Comparison of ENCODE assay signal across 8 mouse cellular contexts in the genomic region with DNA sequence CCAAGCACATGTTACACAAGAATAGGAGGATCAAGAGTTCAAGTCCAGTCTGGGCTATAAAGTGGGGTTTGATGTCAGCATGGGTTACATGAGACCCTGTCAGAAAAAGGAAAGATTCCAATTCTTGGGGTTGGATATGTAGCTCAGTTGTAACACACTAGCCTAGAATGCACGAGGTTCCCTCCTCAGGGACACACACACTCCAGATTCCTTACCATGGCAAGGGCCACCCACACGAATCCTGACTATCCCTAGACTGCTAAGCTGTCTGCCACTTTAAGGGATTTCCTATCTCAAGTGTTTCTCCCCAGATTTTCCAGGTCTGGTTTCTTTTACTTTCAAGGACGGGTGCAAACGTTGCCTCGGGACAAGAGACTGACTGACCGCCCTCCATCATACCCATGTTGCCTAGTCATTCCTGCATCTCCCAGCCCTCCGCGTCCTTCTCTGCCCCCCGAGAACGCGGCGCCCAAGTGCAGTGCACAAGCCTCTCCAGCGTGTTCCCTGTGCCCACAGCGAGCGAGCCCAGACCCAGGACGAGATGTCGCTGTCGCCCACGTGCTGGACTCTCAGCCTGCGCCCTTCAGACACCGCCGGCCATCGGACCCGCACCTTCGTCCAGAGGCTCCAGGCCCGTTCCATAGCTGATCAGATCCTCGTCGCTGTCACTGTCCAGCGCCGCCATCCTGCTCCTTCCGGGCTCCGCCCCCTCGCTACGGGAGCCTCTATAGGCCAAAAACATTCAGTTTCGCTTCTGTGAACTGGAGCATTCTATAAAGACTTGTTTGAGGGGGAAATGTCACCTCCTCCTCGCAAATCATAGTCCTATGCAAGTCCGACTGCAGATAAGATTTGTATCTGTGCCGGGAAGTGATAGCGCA. TPM values are rescaled to one million over a fixed set of nuclear protein-coding genes. Genes with fewer than 3 reads are reported as not detected.
DNase-seq lines count a peak whose midpoint lies in the region; ATAC-seq and TF ChIP-seq lines count a peak whose summit lies in the region.

Gene Gpatch1, minus strand, starts transcription at position 712 of the 881 bp plus-strand sequence.

- no peaks in the 10 kb centered on the region for H3K27me3 ChIP-seq in embryonic facial prominence, embryonic 13.5 days
- no peaks in the 10 kb centered on the region for H3K27me3 ChIP-seq in heart, adult 2 months (ENCODE audit: control insufficient read depth, insufficient read depth, low read length)
- no peaks in the 10 kb centered on the region for H3K27me3 ChIP-seq in kidney, adult 2 months (replicated peaks; ENCODE audit: control insufficient read depth, insufficient read depth, low read length)
- no peaks in the 10 kb centered on the region for H3K27me3 ChIP-seq in limb, embryonic 12.5 days
- no peaks in the 10 kb centered on the region for H3K27me3 ChIP-seq in midbrain, embryonic 14.5 days (ENCODE audit: control insufficient read depth, insufficient read depth, low read length)

- peak within 1 kb of the TSS; percentile 86 for H3K9ac ChIP-seq in embryonic facial prominence, embryonic 13.5 days
- H3K9ac ChIP-seq in heart, adult 2 months (ENCODE audit: low read depth, low read length) = peak within 1 kb of the TSS; percentile 83
- peak within 1 kb of the TSS; percentile 79 for H3K9ac ChIP-seq in limb, embryonic 12.5 days (replicated peaks)
- H3K9ac ChIP-seq in midbrain, embryonic 14.5 days (replicated peaks; ENCODE audit: low read length) = peak within 1 kb of the TSS; percentile 83

- peak within 1 kb of the TSS; percentile 48; the same call in 1 of the 2 replicates for H3K27ac ChIP-seq in embryonic facial prominence, embryonic 13.5 days
- H3K27ac ChIP-seq in heart, adult 2 months = peak within 1 kb of the TSS; percentile 73
- peak within 1 kb of the TSS; percentile 55 for H3K27ac ChIP-seq in kidney, adult 2 months (ENCODE audit: insufficient read depth, low read depth, low read length)
- H3K27ac ChIP-seq in limb, embryonic 12.5 days = no peak within 1 kb of the TSS
- H3K27ac ChIP-seq in midbrain, embryonic 14.5 days (replicated peaks; ENCODE audit: low read depth, low read length) = peak within 1 kb of the TSS; percentile 77

- 2% methylated on average over 39 of the region's 39 CpGs for WGBS in embryonic facial prominence, embryonic 13.5 days
- WGBS in heart, adult 2 months = under 1% methylated on average over 39 of the region's 39 CpGs
- 1% methylated on average over 39 of the region's 39 CpGs for WGBS in kidney, adult 2 months
- 1% methylated on average over 39 of the region's 39 CpGs for WGBS in limb, embryonic 12.5 days
- 2% methylated on average over 39 of the region's 39 CpGs for WGBS in midbrain, embryonic 14.5 days

- peak within 1 kb of the TSS; percentile 82 for H3K4me2 ChIP-seq in embryonic facial prominence, embryonic 13.5 days
- peak within 1 kb of the TSS; percentile 75 for H3K4me2 ChIP-seq in limb, embryonic 12.5 days
- H3K4me2 ChIP-seq in midbrain, embryonic 14.5 days (ENCODE audit: low read length) = peak within 1 kb of the TSS; percentile 74

- no peaks in the 10 kb centered on the region for H3K36me3 ChIP-seq in embryonic facial prominence, embryonic 13.5 days
- H3K36me3 ChIP-seq in heart, adult 2 months (ENCODE audit: control insufficient read depth, insufficient read depth, low read length) = no peaks in the 10 kb centered on the region
- H3K36me3 ChIP-seq in kidney, adult 2 months (ENCODE audit: control insufficient read depth, insufficient read depth, low read length) = no peaks in the 10 kb centered on the region
- H3K36me3 ChIP-seq in limb, embryonic 12.5 days = no peaks in the 10 kb centered on the region
- no peaks in the 10 kb centered on the region for H3K36me3 ChIP-seq in midbrain, embryonic 14.5 days (ENCODE audit: control insufficient read depth, insufficient read depth, low read length)

- TF ChIP-seq EP300 in heart, adult 2 months (IDR thresholded peaks at IDR 0.05; ENCODE audit: insufficient read depth, low read depth, low read length) = peak; percentile 58; the same call in 1 of the 2 replicates

- peak; percentile 64; the same call in 1 of the 2 replicates for TF ChIP-seq POLR2A in heart, adult 2 months (IDR thresholded peaks at IDR 0.05; ENCODE audit: insufficient read depth, low read depth, low read length)
- peak; percentile 68 for TF ChIP-seq POLR2A in kidney, adult 2 months (IDR thresholded peaks at IDR 0.05; ENCODE audit: low read depth, low read length)

- peak within 1 kb of the TSS; percentile 93 for H3K4me3 ChIP-seq in embryonic facial prominence, embryonic 13.5 days
- H3K4me3 ChIP-seq in heart, adult 2 months = peak within 1 kb of the TSS; percentile 84
- peak within 1 kb of the TSS; percentile 96 for H3K4me3 ChIP-seq in kidney, adult 2 months (ENCODE audit: insufficient read depth, low read depth, low read length)
- H3K4me3 ChIP-seq in limb, embryonic 12.5 days (replicated peaks) = peak within 1 kb of the TSS; percentile 91
- peak within 1 kb of the TSS; percentile 89 for H3K4me3 ChIP-seq in midbrain, embryonic 14.5 days (replicated peaks; ENCODE audit: low read depth, low read length)

- intact Hi-C loops in heart, adult 2 months (cut with DNase I) = loop anchor here (2.0 to 5.0 kb wide), 3 partner anchors 15 to 86 kb away; partner anchors contain the start of genes Cep89 and Faap24

- H3K9me3 ChIP-seq in embryonic facial prominence, embryonic 13.5 days = no peaks in the 10 kb centered on the region
- no peaks in the 10 kb centered on the region for H3K9me3 ChIP-seq in limb, embryonic 12.5 days
- H3K9me3 ChIP-seq in midbrain, embryonic 14.5 days (ENCODE audit: control insufficient read depth, low read length) = no peaks in the 10 kb centered on the region

- ATAC-seq in embryonic facial prominence, embryonic 13.5 days (ENCODE audit: insufficient number of reproducible peaks, insufficient read depth, low FRiP score, low TSS enrichment, low read depth) = no peak
- peak; percentile 56; the same call in 1 of the 2 replicates for ATAC-seq in limb, embryonic 12.5 days (ENCODE audit: insufficient number of reproducible peaks, insufficient read depth, low FRiP score, low TSS enrichment, low read depth)
- ATAC-seq in midbrain, embryonic 14.5 days (ENCODE audit: low FRiP score, low TSS enrichment) = peak; percentile 88

- no peaks in the 10 kb centered on the region; the same call in 1 of the 2 replicates for H3K79me2 ChIP-seq in heart, adult 2 months (replicated peaks; ENCODE audit: control insufficient read depth, insufficient read depth, low read length)

- TF ChIP-seq CTCF in heart, adult 2 months (IDR thresholded peaks at IDR 0.05) = no peak
- no peak for TF ChIP-seq CTCF in kidney, adult 2 months (conservative IDR thresholded peaks at IDR 0.05; ENCODE audit: insufficient read depth, insufficient read length, low read depth, low read length)

- H3K4me1 ChIP-seq in embryonic facial prominence, embryonic 13.5 days = peaks cover 11% of the 10 kb centered on the region
- H3K4me1 ChIP-seq in heart, adult 2 months (ENCODE audit: control insufficient read depth, insufficient read depth, low read length) = peaks cover 6% of the 10 kb centered on the region
- H3K4me1 ChIP-seq in kidney, adult 2 months (ENCODE audit: control insufficient read depth, insufficient read depth, low read length) = peaks cover 6% of the 10 kb centered on the region
- peaks cover 18% of the 10 kb centered on the region for H3K4me1 ChIP-seq in limb, embryonic 12.5 days (replicated peaks)
- peaks cover 8% of the 10 kb centered on the region for H3K4me1 ChIP-seq in midbrain, embryonic 14.5 days (ENCODE audit: control insufficient read depth, insufficient read depth, low read length)

- DNase-seq in 3T3-L1 (ENCODE audit: low read depth, low spot score) = peak; percentile 84
- DNase-seq in adrenal gland, postnatal 4 days (ENCODE audit: low spot score in 2 of 2) = peak; percentile 92 to 93
- peak; percentile 92 to 98 for DNase-seq in heart, adult 2 months
- DNase-seq in kidney, adult 2 months = peak; percentile 97
- peak; percentile 97 for DNase-seq in midbrain, embryonic 14.5 days
- DNase-seq in spleen, adult 12 weeks (ENCODE audit: low spot score) = peak; percentile 82

RNA-seq across cellular contexts. Expression of gene Gpatch1, which starts in this region (rescaled TPM):
- total RNA-seq in adrenal gland, postnatal 4 days (2021) = 10 to 100 TPM; 22.3 to 26.0 TPM
- 20.2 and 21.7 TPM in 2 replicates for polyA plus RNA-seq in embryonic facial prominence, embryonic 13.5 days (2015; fragmentation: Nextera tagmentation; extraction: Ambion mirVana)
- total RNA-seq in heart, adult 2 months (2021) = 10 to 100 TPM; 11.6 to 12.5 TPM
- 3.9 and 5.3 TPM in 2 replicates for polyA plus RNA-seq in heart, adult 2 months (2012; rRNA removed)
- polyA plus RNA-seq in kidney, adult 2 months (2012; rRNA removed) = 4.2 and 5.3 TPM in 2 replicates
- polyA plus RNA-seq in limb, embryonic 12.5 days (2016; fragmentation: Nextera tagmentation; extraction: Ambion mirVana) = 18.7 and 18.9 TPM in 2 replicates
- 19.7 and 22.8 TPM in 2 replicates for polyA plus RNA-seq in midbrain, embryonic 14.5 days (2014; fragmentation: Nextera tagmentation; extraction: Ambion mirVana)
